Comparison of ENCODE assay signal across 15 mouse cellular contexts in the genomic region with DNA sequence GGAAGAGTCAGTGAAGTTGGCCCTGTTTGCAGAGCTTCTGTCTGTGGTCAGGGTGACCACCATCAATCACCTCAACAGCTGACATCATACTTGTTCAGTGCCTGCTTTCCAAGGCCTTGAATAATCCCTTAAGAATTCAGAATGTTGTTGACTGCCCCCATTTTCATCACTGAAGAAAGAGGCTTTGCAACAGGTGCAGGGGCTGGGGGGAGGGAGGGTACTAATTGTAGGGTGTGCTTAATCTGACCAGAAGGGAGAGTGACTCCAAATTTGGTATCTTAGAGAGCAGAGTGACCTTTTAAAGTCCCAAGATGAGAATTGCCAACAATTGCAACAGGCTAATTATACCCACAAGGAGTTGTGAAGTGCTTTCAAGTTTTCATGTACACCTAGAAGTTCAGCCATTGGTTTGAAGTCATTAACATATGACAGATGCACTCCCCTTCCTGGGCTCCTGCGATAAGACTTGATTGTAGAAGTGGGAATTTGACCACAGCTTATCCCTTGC. TPM values are rescaled to one million over a fixed set of nuclear protein-coding genes. Genes with fewer than 3 reads are reported as not detected.
A peak's percentile ranks its signal among the peaks of the same experiment; 100 is the strongest.
DNase-seq lines count a peak whose midpoint lies in the region; ATAC-seq lines count a peak whose summit lies in the region.
"Had no signal": no experiment of that assay in that cellular context is flagged by ENCODE, and none has a peak within 500 bp of the region (broad histone marks: within the 10 kb centered on the region; RNA-seq: fewer than 3 reads in every experiment).

No protein-coding gene starts in this region.

- 26% methylated on average over 1 of the region's 1 CpGs for WGBS in heart, embryonic 14.5 days
- WGBS in embryonic facial prominence, embryonic 15.5 days = 58% methylated on average over 1 of the region's 1 CpGs

- H3K27me3 ChIP-seq in heart, embryonic 14.5 days (ENCODE audit: control insufficient read depth, insufficient read depth, low read length) = no peaks in the 10 kb centered on the region
- no peaks in the 10 kb centered on the region for H3K27me3 ChIP-seq in embryonic facial prominence, embryonic 15.5 days
- H3K27me3 ChIP-seq: liver, embryonic 15.5 days had no signal

- no peak for DNase-seq in heart, postnatal 10 days
- DNase-seq in 416B (ENCODE audit: low read depth) = peak; percentile 58
- peak; percentile 70 for DNase-seq in NIH3T3 (ENCODE audit: low read depth)
- DNase-seq in frontal cortex, adult 2 months (ENCODE audit: extremely low spot score in 1 of 2, low spot score in 1 of 2) = no peak
- DNase-seq in thymus, postnatal 25 days = no peak
- DNase-seq: cerebellum, adult 11 months; heart, adult 18-20 months; kidney, adult 11 months; layer of hippocampus, adult 9-11 months; thymus, postnatal 36 days had no signal

- peaks cover 8 to 31% of the 10 kb centered on the region in 2 experiments for H3K4me1 ChIP-seq in heart, embryonic 14.5 days (ENCODE audit: control insufficient read depth in 2 of 2, insufficient read depth in 2 of 2, low read length in 2 of 2)
- H3K4me1 ChIP-seq in embryonic facial prominence, embryonic 15.5 days = 0 out of 2 replicates have a peak, but pooled peaks cover 6% of the 10 kb centered on the region

- peak overlapping the region; percentile 34 for H3K4me2 ChIP-seq in heart, embryonic 14.5 days (ENCODE audit: low read length)
- no peak overlapping the region for H3K4me2 ChIP-seq in embryonic facial prominence, embryonic 15.5 days (replicated peaks)
- H3K4me2 ChIP-seq: liver, embryonic 15.5 days had no signal

- intact Hi-C loops in heart, postnatal 10 days (cut with DNase I) = no loop called here

- no peak overlapping the region for H3K9ac ChIP-seq in heart, embryonic 14.5 days (ENCODE audit: low read length)
- H3K9ac ChIP-seq in embryonic facial prominence, embryonic 15.5 days = no peak overlapping the region
- H3K9ac ChIP-seq: liver, embryonic 15.5 days had no signal

- peak overlapping the region in 1 of 2 experiments; percentile 50; a peak in 2 of 4 replicates for H3K27ac ChIP-seq in heart, embryonic 14.5 days (replicated peaks in 1 of 2; ENCODE audit: control insufficient read depth in 1 of 2, insufficient read depth in 1 of 2, low read depth in 2 of 2, low read length in 2 of 2)
- no peak overlapping the region for H3K27ac ChIP-seq in embryonic facial prominence, embryonic 15.5 days (replicated peaks)
- H3K27ac ChIP-seq: liver, embryonic 15.5 days had no signal

- H3K4me3 ChIP-seq in heart, embryonic 14.5 days (ENCODE audit: control insufficient read depth in 1 of 2, insufficient read depth in 1 of 2, low read depth in 1 of 2, low read length in 2 of 2) = no peak overlapping the region
- H3K4me3 ChIP-seq in embryonic facial prominence, embryonic 15.5 days (replicated peaks) = no peak overlapping the region
- H3K4me3 ChIP-seq: liver, embryonic 15.5 days had no signal

- ATAC-seq in heart, embryonic 14.5 days (ENCODE audit: insufficient number of reproducible peaks, insufficient read depth, low FRiP score, low read depth) = 0 out of 2 replicates have a peak, but pooled peaks have one; percentile 26
- peak; percentile 60; the same call in 1 of the 2 replicates for ATAC-seq in embryonic facial prominence, embryonic 15.5 days (ENCODE audit: insufficient number of reproducible peaks, low FRiP score, low TSS enrichment, low read depth)
- ATAC-seq in cerebellum, adult (ENCODE audit: insufficient number of reproducible peaks, low FRiP score, low TSS enrichment) = no peak
- ATAC-seq: midbrain, embryonic 16.5 days had no signal

- H3K36me3 ChIP-seq in heart, embryonic 14.5 days (ENCODE audit: control insufficient read depth, insufficient read depth, low read length) = no peaks in the 10 kb centered on the region
- no peaks in the 10 kb centered on the region for H3K36me3 ChIP-seq in embryonic facial prominence, embryonic 15.5 days
- H3K36me3 ChIP-seq: liver, embryonic 15.5 days had no signal

- H3K9me3 ChIP-seq in heart, embryonic 14.5 days (ENCODE audit: control insufficient read depth, low read length) = no peaks in the 10 kb centered on the region
- no peaks in the 10 kb centered on the region for H3K9me3 ChIP-seq in embryonic facial prominence, embryonic 15.5 days (replicated peaks)
- H3K9me3 ChIP-seq: liver, embryonic 15.5 days had no signal

RNA-seq across cellular contexts. Expression of a gene that starts 24.4 kb away (rescaled TPM):
- 8.5 and 9.6 TPM in 2 replicates for polyA plus RNA-seq in heart, embryonic 14.5 days (2014; fragmentation: Nextera tagmentation; extraction: Ambion mirVana)
- total RNA-seq in heart, postnatal 10 days (2021) = 1 to 10 TPM; 3.2 to 3.6 TPM
- polyA plus RNA-seq in embryonic facial prominence, embryonic 15.5 days (2015; fragmentation: Nextera tagmentation; extraction: Ambion mirVana) = 9.8 and 11.5 TPM in 2 replicates
- polyA plus RNA-seq in frontal cortex, adult 2 months (2012; rRNA removed) = 9.1 and 9.3 TPM in 2 replicates

Comparison
In these comparisons a context has a peak if more than half of its experiments do, and no peak if none do; other contexts are left out.
1. DNase-seq: peak in 416B (single experiment) and NIH3T3 (single experiment); none in heart, postnatal 10 days (0 of 2), frontal cortex, adult 2 months (0 of 2) and thymus, postnatal 25 days (single experiment).